Mouse (Mus musculus) spleen, adult 2 months (tissue): ENCODE results near the gene Lekr1.

Experiments used
- CTCF ChIP-seq: fragments of 200-500 bp; IDR thresholded peaks from 2 replicates; pipeline ENCODE4 v1.5.1; 2011; ENCODE audit warnings: mild to moderate bottlenecking, inconsistent platforms; ENCODE audit not compliant: insufficient read depth, insufficient read length, insufficient replicate concordance; ENCODE audit errors: extremely low read depth
- POLR2A ChIP-seq: fragments of 200-500 bp; IDR thresholded peaks from 2 replicates; pipeline ENCODE4 v1.6.1; 2011; ENCODE audit warnings: low read depth, low read length, inconsistent platforms

- TF ChIP-seq CTCF (no peak), POLR2A (no peak)
Observed at GRCm38 (mm10) chr3:65844851-65845552, 179.0 kb downstream of the Lekr1 start.
